Mouse (Mus musculus): ENCODE results near the gene Arel1. TPM values are rescaled to one million over a fixed set of nuclear protein-coding genes. Genes with fewer than 3 reads are reported as not detected.

Gene Arel1
- polyA plus RNA-seq, 1 experiment, result 30.7 TPM

DNA sequence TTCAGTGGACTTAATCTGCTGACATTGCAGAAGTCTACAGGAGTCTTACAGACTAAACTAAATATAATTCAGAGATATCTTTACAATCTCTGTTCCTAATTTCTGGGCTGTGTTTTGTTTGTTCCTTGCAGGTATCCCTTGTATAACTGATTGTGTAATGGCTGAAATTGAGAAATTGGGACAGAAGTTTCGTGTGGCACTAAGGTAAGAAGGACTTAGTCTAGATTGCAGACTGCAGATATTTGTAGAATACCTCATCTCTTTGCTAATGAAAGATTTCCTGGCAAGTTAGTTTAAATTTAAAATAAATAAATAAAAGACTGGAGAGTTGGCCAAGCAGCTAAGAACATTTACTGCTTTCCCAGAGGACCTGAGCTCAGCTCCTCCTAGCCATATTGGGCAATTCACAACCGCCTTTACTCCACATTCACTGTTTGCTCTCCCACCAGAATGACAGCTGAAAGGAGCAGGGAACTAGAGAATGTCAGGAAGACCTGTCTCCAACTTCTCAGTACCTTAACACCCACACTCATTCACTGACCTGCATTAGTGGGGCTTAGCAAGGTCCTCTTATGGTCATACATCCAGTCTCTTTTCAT is 8.7 kb upstream of the Arel1 start:
- peaks cover 65% of the 10 kb centered on the region for H3K36me3 ChIP-seq (ENCODE audit: control insufficient read depth, insufficient read depth, low read length, poor library complexity, severe bottlenecking)

DNA sequence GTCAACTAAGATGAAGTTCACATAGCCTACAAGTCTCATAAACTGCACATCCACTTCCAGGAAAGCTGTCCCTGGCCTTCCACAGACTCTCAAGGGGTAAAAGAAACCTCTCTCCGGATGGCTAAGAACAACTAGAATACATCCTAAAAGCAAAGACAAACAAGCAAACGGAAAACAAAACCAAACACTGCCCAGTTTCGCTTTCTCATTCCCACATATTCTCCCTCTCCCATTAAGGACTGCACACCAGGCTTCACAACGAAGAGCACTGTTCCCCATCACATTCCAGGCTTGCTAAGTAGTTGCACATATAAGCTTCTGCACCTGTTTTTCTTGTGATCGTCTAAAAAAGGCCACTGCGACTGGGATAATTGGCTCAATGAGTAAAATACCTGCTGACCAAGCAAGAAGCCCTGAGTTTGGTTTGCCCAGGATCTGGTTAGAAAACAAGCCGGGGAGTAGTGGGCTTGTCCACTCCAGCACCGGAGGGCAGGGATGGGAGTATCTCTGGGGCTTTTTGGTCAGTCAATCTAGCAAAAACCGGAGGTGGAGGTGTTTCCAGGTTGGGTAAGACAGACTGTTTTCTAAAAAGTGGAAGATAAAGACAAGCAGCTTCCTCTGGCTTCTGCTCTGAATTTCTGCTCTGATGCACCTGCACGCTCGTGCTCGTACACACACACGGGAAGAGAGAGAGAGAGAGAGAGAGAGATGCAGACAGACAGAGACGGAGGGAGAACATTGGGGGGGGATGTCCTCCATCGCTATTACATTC is 858 bp downstream of the Arel1 start:
- Histone ChIP-seq H3K27me3 (ENCODE audit: control insufficient read depth, insufficient read depth, low read length, poor library complexity, severe bottlenecking) (no peaks in the 10 kb centered on the region), H3K27ac (ENCODE audit: insufficient read depth, low read length) (no peak overlapping the region), H3K36me3 (ENCODE audit: control insufficient read depth, insufficient read depth, low read length, poor library complexity, severe bottlenecking) (peaks cover 20% of the 10 kb centered on the region), H3K9me3 (replicated peaks; ENCODE audit: control insufficient read depth, insufficient read depth, low read length, poor library complexity, severe bottlenecking) (no peaks in the 10 kb centered on the region), H3K4me3 (ENCODE audit: low read depth, low read length) (peak overlapping the region; percentile 99), H3K4me1 (ENCODE audit: control insufficient read depth, insufficient read depth, low read length) (no peaks in the 10 kb centered on the region), H3K9ac (ENCODE audit: low read depth, poor library complexity, severe bottlenecking) (peak overlapping the region; percentile 86)
- TF ChIP-seq EP300 (IDR thresholded peaks at IDR 0.05; ENCODE audit: insufficient read depth, low read depth, low read length) (no peak), CTCF (IDR thresholded peaks at IDR 0.05; ENCODE audit: low read depth, low read length) (no peak), POLR2A (IDR thresholded peaks at IDR 0.05; ENCODE audit: insufficient read depth, low read length) (no peak)

More for the DNA sequence above, 8.7 kb upstream of the Arel1 start:
- TF ChIP-seq POLR2A (IDR thresholded peaks at IDR 0.05; ENCODE audit: insufficient read depth, low read length), result no peak
- no peak for TF ChIP-seq EP300 (IDR thresholded peaks at IDR 0.05; ENCODE audit: insufficient read depth, low read depth, low read length)
- no peak for TF ChIP-seq CTCF (IDR thresholded peaks at IDR 0.05; ENCODE audit: low read depth, low read length)
- no peaks in the 10 kb centered on the region for H3K27me3 ChIP-seq (ENCODE audit: control insufficient read depth, insufficient read depth, low read length, poor library complexity, severe bottlenecking)
- no peak overlapping the region for H3K4me3 ChIP-seq (ENCODE audit: low read depth, low read length)
- no peak overlapping the region for H3K9ac ChIP-seq (ENCODE audit: low read depth, poor library complexity, severe bottlenecking)
- H3K9me3 ChIP-seq (replicated peaks; ENCODE audit: control insufficient read depth, insufficient read depth, low read length, poor library complexity, severe bottlenecking), result no peaks in the 10 kb centered on the region
- no peak overlapping the region for H3K27ac ChIP-seq (ENCODE audit: insufficient read depth, low read length)
- H3K4me1 ChIP-seq (ENCODE audit: control insufficient read depth, insufficient read depth, low read length), result no peaks in the 10 kb centered on the region

DNA sequence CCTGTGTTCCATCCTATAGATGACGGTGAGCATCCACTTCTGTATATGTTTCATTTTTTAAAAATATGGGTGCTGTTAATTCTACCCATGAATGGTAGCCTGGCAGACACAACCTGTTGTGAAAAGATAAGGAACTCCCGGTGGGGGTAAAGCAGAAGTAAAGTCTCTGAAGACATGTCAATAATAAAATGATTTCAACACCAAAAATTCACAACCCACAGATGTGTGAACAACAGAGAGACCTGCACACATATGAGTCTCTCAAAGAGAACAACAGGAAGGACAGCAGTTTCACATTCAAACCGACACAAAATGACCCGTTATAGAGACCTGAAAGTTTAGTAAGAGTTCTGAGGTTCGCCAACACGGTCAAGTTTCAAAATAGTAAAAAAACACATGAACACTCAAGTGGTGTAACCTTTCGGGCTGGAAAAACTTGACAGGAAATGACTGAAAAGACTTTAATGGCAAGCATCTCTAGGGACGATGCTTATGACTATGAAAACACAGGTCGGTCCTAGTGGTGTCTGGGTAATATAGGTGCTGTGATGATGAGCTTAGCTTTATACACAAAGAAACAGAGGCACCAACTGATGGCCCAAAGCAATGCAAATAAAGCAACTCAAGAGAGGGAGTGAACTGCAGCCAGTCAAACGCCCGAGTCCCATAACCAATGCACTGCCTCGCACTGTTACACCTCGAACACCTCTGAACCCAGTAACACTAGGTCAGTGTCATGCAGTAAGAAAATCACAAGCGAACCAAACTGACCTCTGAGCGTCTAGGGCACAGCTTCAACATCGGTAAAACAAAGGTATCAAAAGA is 1.7 kb downstream of the Arel1 start:
- Histone ChIP-seq H3K9me3 (replicated peaks; ENCODE audit: control insufficient read depth, insufficient read depth, low read length, poor library complexity, severe bottlenecking) (no peaks in the 10 kb centered on the region), H3K4me1 (ENCODE audit: control insufficient read depth, insufficient read depth, low read length) (no peaks in the 10 kb centered on the region), H3K27me3 (ENCODE audit: control insufficient read depth, insufficient read depth, low read length, poor library complexity, severe bottlenecking) (no peaks in the 10 kb centered on the region), H3K36me3 (ENCODE audit: control insufficient read depth, insufficient read depth, low read length, poor library complexity, severe bottlenecking) (peaks cover 12% of the 10 kb centered on the region), H3K4me3 (ENCODE audit: low read depth, low read length) (no peak overlapping the region), H3K9ac (ENCODE audit: low read depth, poor library complexity, severe bottlenecking) (0 out of 2 replicates have a peak overlapping the region, but pooled peaks have one; percentile 86), H3K27ac (ENCODE audit: insufficient read depth, low read length) (no peak overlapping the region)
- TF ChIP-seq POLR2A (IDR thresholded peaks at IDR 0.05; ENCODE audit: insufficient read depth, low read length) (no peak), CTCF (IDR thresholded peaks at IDR 0.05; ENCODE audit: low read depth, low read length) (no peak), EP300 (IDR thresholded peaks at IDR 0.05; ENCODE audit: insufficient read depth, low read depth, low read length) (no peak)

DNA sequence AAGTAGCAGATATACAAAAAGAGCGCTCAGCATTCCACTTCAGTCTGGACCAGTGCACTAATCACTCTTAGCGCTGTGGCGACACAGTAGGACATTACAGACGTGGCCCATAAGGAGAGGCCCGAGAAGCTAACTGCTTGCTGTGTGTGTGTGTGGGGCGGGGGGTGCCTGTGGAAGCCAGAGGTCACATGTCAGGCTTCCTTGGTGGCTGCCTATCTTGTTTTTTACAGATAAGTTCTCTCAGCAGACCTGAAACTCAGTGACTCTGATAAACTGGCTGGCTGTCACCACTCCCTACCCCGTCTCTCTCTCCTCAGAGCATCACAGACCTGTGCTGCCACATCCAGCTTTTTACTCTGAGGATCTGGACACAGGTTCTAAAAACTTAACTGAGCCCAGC is 8.1 kb downstream of the Arel1 start:
- Histone ChIP-seq H3K36me3 (ENCODE audit: control insufficient read depth, insufficient read depth, low read length, poor library complexity, severe bottlenecking) (no peaks in the 10 kb centered on the region), H3K27me3 (ENCODE audit: control insufficient read depth, insufficient read depth, low read length, poor library complexity, severe bottlenecking) (no peaks in the 10 kb centered on the region), H3K9me3 (replicated peaks; ENCODE audit: control insufficient read depth, insufficient read depth, low read length, poor library complexity, severe bottlenecking) (no peaks in the 10 kb centered on the region), H3K4me1 (ENCODE audit: control insufficient read depth, insufficient read depth, low read length) (no peaks in the 10 kb centered on the region), H3K4me3 (ENCODE audit: low read depth, low read length) (no peak overlapping the region), H3K27ac (ENCODE audit: insufficient read depth, low read length) (no peak overlapping the region), H3K9ac (ENCODE audit: low read depth, poor library complexity, severe bottlenecking) (no peak overlapping the region)
- TF ChIP-seq POLR2A (IDR thresholded peaks at IDR 0.05; ENCODE audit: insufficient read depth, low read length), result no peak
- no peak for TF ChIP-seq EP300 (IDR thresholded peaks at IDR 0.05; ENCODE audit: insufficient read depth, low read depth, low read length)
- TF ChIP-seq CTCF (IDR thresholded peaks at IDR 0.05; ENCODE audit: low read depth, low read length), result no peak

DNA sequence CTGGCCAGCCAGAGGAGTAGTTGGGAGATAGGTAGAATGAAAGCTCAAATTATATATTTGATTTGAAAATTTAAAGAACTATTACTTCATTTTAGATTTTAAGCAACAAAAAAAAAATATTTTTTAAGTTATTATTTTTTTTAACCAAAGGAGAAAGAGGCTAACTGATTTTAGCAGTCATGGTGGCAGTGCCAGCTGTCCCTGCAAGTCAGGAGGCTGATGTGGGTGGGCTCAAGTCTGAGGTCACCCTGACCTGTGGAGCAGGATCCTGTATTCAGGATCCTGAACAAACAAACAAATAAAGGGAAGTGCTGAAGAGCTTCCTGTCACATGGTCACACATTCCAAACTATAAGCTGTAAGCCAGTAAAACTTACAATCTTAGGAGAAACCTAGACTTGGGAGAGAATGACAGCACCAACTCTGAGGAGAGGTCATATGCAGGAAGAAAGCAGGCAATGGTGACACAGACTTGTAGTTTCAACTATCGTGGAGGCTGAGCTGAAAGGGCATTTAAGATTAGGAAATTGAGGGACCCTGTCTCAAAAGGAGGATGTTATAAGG is 11.8 kb downstream of the Arel1 start:
- no peaks in the 10 kb centered on the region for H3K27me3 ChIP-seq (ENCODE audit: control insufficient read depth, insufficient read depth, low read length, poor library complexity, severe bottlenecking)
- no peak for TF ChIP-seq POLR2A (IDR thresholded peaks at IDR 0.05; ENCODE audit: insufficient read depth, low read length)
- TF ChIP-seq CTCF (IDR thresholded peaks at IDR 0.05; ENCODE audit: low read depth, low read length), result no peak
- no peak for TF ChIP-seq EP300 (IDR thresholded peaks at IDR 0.05; ENCODE audit: insufficient read depth, low read depth, low read length)
- H3K4me1 ChIP-seq (ENCODE audit: control insufficient read depth, insufficient read depth, low read length), result no peaks in the 10 kb centered on the region
- no peak overlapping the region for H3K4me3 ChIP-seq (ENCODE audit: low read depth, low read length)
- no peaks in the 10 kb centered on the region for H3K36me3 ChIP-seq (ENCODE audit: control insufficient read depth, insufficient read depth, low read length, poor library complexity, severe bottlenecking)
- H3K27ac ChIP-seq (ENCODE audit: insufficient read depth, low read length), result no peak overlapping the region
- H3K9ac ChIP-seq (ENCODE audit: low read depth, poor library complexity, severe bottlenecking), result no peak overlapping the region
- H3K9me3 ChIP-seq (replicated peaks; ENCODE audit: control insufficient read depth, insufficient read depth, low read length, poor library complexity, severe bottlenecking), result no peaks in the 10 kb centered on the region

Data from ES-Bruce4 (cell line).